Mouse (Mus musculus) heart, embryonic 11.5 days (tissue): Measurements from ENCODE around the gene Brd7. TPM values are rescaled to one million over a fixed set of nuclear protein-coding genes. Genes with fewer than 3 reads are reported as not detected.

Source experiments
- polyA plus RNA-seq: library from polyadenylated mRNA; unstranded; fragments of >200 nt; fragmentation: Nextera tagmentation; extraction: Ambion mirVana; gene quantifications from 2 replicates; pipeline ENCODE4 v1.2.1, GENCODE M21; 2014

The Brd7 gene
- polyA plus RNA-seq, 1 experiment from 2014 or later: 79.7 TPM

Other genes with a start within 250 kb of the Brd7 start
- gene Cnep1r1, start 243.4 kb downstream of the Brd7 start, polyA plus RNA-seq: 27.0 and 32.0 TPM in 2 replicates
- 34.1 and 35.8 TPM in 2 replicates for gene Heatr3, start 224.3 kb downstream of the Brd7 start, polyA plus RNA-seq
- gene Tent4b, start 163.0 kb downstream of the Brd7 start, polyA plus RNA-seq: 8.5 and 9.7 TPM in 2 replicates
- gene Adcy7, start 89.8 kb downstream of the Brd7 start, polyA plus RNA-seq: 2.4 and 2.9 TPM in 2 replicates
- gene Nkd1, start 159.2 kb upstream of the Brd7 start, polyA plus RNA-seq: 17.3 and 18.3 TPM in 2 replicates